Mouse (Mus musculus): ENCODE data around the gene Oscp1. TPM values are rescaled to one million over a fixed set of nuclear protein-coding genes. Genes with fewer than 3 reads are reported as not detected.

The Oscp1 gene
- total RNA-seq (2014; rRNA removed) (12.7 and 20.2 TPM in 2 replicates), polyA plus RNA-seq (2015; fragmentation: Nextera tagmentation; extraction: Ambion mirVana) (43.4 and 46.6 TPM in 2 replicates)

- Histone ChIP-seq H3K27ac (peak within 1 kb of the TSS; percentile 76), H3K9ac (replicated peaks; ENCODE audit: low read length) (peak within 1 kb of the TSS; percentile 74), H3K9me3 (ENCODE audit: low read length) (no peaks in the 10 kb centered on the region), H3K4me2 (ENCODE audit: low read depth, low read length) (peak within 1 kb of the TSS; percentile 91), H3K36me3 (ENCODE audit: insufficient read depth, low read length) (peaks cover 20% of the 10 kb centered on the region; the same call in 1 of the 2 replicates), H3K4me3 (ENCODE audit: low read length) (peak within 1 kb of the TSS; percentile 72), H3K4me1 (ENCODE audit: insufficient read depth, low read length) (no peaks in the 10 kb centered on the region), H3K27me3 (ENCODE audit: insufficient read depth, low read length) (no peaks in the 10 kb centered on the region)
- peak; percentile 97 for ATAC-seq
- peak; percentile 97 for DNase-seq (ENCODE audit: low spot score)
- WGBS: under 1% methylated on average over 57 of the region's 57 CpGs
- no peak for TF ChIP-seq CTCF (IDR thresholded peaks at IDR 0.05; ENCODE audit: low read depth)
These were observed at the start of gene Oscp1 for GRCm38 (mm10) chr4:126058134-126058996. Oscp1 (plus strand) TSS chr4:126058565.

GRCm38 (mm10) chr4:126017676-126018332, 40.6 kb upstream of the Oscp1 start:
- no peak for TF ChIP-seq CTCF (IDR thresholded peaks at IDR 0.05; ENCODE audit: low read depth)
- ATAC-seq (no peak), DNase-seq (ENCODE audit: low spot score) (no peak)
- Histone ChIP-seq H3K9me3 (ENCODE audit: low read length) (no peaks in the 10 kb centered on the region), H3K9ac (replicated peaks; ENCODE audit: low read length) (no peak overlapping the region), H3K4me1 (ENCODE audit: insufficient read depth, low read length) (no peaks in the 10 kb centered on the region), H3K4me2 (ENCODE audit: low read depth, low read length) (no peak overlapping the region), H3K36me3 (ENCODE audit: insufficient read depth, low read length) (no peaks in the 10 kb centered on the region), H3K4me3 (ENCODE audit: low read length) (no peak overlapping the region), H3K27ac (no peak overlapping the region), H3K27me3 (ENCODE audit: insufficient read depth, low read length) (no peaks in the 10 kb centered on the region)
- WGBS: 78% methylated on average over 7 of the region's 7 CpGs

- 75% methylated on average over 11 of the region's 11 CpGs for WGBS
- no peak for TF ChIP-seq CTCF (IDR thresholded peaks at IDR 0.05; ENCODE audit: low read depth)
- Histone ChIP-seq H3K9me3 (ENCODE audit: low read length) (no peaks in the 10 kb centered on the region), H3K4me3 (ENCODE audit: low read length) (no peak overlapping the region), H3K36me3 (ENCODE audit: insufficient read depth, low read length) (no peaks in the 10 kb centered on the region), H3K27ac (no peak overlapping the region), H3K4me1 (ENCODE audit: insufficient read depth, low read length) (no peaks in the 10 kb centered on the region), H3K27me3 (ENCODE audit: insufficient read depth, low read length) (no peaks in the 10 kb centered on the region), H3K9ac (replicated peaks; ENCODE audit: low read length) (no peak overlapping the region), H3K4me2 (ENCODE audit: low read depth, low read length) (no peak overlapping the region)
- ATAC-seq: no peak
- DNase-seq (ENCODE audit: low spot score): no peak
These were observed 39.3 kb upstream of the Oscp1 start for GRCm38 (mm10) chr4:126018966-126019538.

GRCm38 (mm10) chr4:126024303-126024900, 34.0 kb upstream of the Oscp1 start, which contains the start of gene Csf3r:
Csf3r (plus strand) TSS chr4:126024550.
- TF ChIP-seq CTCF (IDR thresholded peaks at IDR 0.05; ENCODE audit: low read depth): no peak
- Histone ChIP-seq H3K4me1 (ENCODE audit: insufficient read depth, low read length) (no peaks in the 10 kb centered on the region), H3K27ac (no peak within 1 kb of the TSS), H3K4me2 (ENCODE audit: low read depth, low read length) (no peak within 1 kb of the TSS), H3K9ac (replicated peaks; ENCODE audit: low read length) (no peak within 1 kb of the TSS), H3K4me3 (ENCODE audit: low read length) (no peak within 1 kb of the TSS), H3K36me3 (ENCODE audit: insufficient read depth, low read length) (no peaks in the 10 kb centered on the region), H3K9me3 (ENCODE audit: low read length) (no peaks in the 10 kb centered on the region), H3K27me3 (ENCODE audit: insufficient read depth, low read length) (no peaks in the 10 kb centered on the region)
- 60% methylated on average over 16 of the region's 16 CpGs for WGBS
- no peak for DNase-seq (ENCODE audit: low spot score)
- no peak for ATAC-seq

GRCm38 (mm10) chr4:126025801-126026200, 32.6 kb upstream of the Oscp1 start:
- H3K36me3 ChIP-seq (ENCODE audit: insufficient read depth, low read length): no peaks in the 10 kb centered on the region
- no peak overlapping the region for H3K4me3 ChIP-seq (ENCODE audit: low read length)
- no peaks in the 10 kb centered on the region for H3K9me3 ChIP-seq (ENCODE audit: low read length)
- H3K27me3 ChIP-seq (ENCODE audit: insufficient read depth, low read length): no peaks in the 10 kb centered on the region
- H3K4me2 ChIP-seq (ENCODE audit: low read depth, low read length): no peak overlapping the region
- TF ChIP-seq CTCF (IDR thresholded peaks at IDR 0.05; ENCODE audit: low read depth): no peak
- H3K27ac ChIP-seq: no peak overlapping the region
- WGBS: 72% methylated on average over 5 of the region's 5 CpGs
- no peak overlapping the region for H3K9ac ChIP-seq (replicated peaks; ENCODE audit: low read length)
- no peaks in the 10 kb centered on the region for H3K4me1 ChIP-seq (ENCODE audit: insufficient read depth, low read length)
- DNase-seq (ENCODE audit: low spot score) (no peak), ATAC-seq (no peak)

- Histone ChIP-seq H3K4me3 (ENCODE audit: low read length) (no peak overlapping the region), H3K9ac (replicated peaks; ENCODE audit: low read length) (no peak overlapping the region), H3K4me1 (ENCODE audit: insufficient read depth, low read length) (no peaks in the 10 kb centered on the region), H3K27ac (no peak overlapping the region), H3K4me2 (ENCODE audit: low read depth, low read length) (no peak overlapping the region), H3K27me3 (ENCODE audit: insufficient read depth, low read length) (no peaks in the 10 kb centered on the region), H3K9me3 (ENCODE audit: low read length) (no peaks in the 10 kb centered on the region), H3K36me3 (ENCODE audit: insufficient read depth, low read length) (no peaks in the 10 kb centered on the region)
- no peak for ATAC-seq
- TF ChIP-seq CTCF (IDR thresholded peaks at IDR 0.05; ENCODE audit: low read depth): no peak
- WGBS: 88% methylated on average over 3 of the region's 3 CpGs
- DNase-seq (ENCODE audit: low spot score): no peak
These were observed 30.4 kb upstream of the Oscp1 start for GRCm38 (mm10) chr4:126027980-126028379.
